Mouse (Mus musculus) heart, postnatal 0 days (tissue): ENCODE results near the gene Gm20695.

Experiments
- CTCF ChIP-seq: IDR thresholded peaks from 2 replicates; pipeline ENCODE4 v1.5.1; 2016; ENCODE audit warnings: antibody characterized with exemption, control low read depth, low read depth
- EP300 ChIP-seq: IDR thresholded peaks from 2 replicates; pipeline ENCODE4 v1.6.1; 2016; ENCODE audit warnings: antibody characterized with exemption, low read depth

- TF ChIP-seq CTCF (no peak), EP300 (no peak)
Measured at GRCm38 (mm10) chr16:3842989-3843388, 41.5 kb upstream of the Gm20695 start.
